Mouse (Mus musculus): Measurements from ENCODE around the gene Satb1. TPM values are rescaled to one million over a fixed set of nuclear protein-coding genes. Genes with fewer than 3 reads are reported as not detected.

Satb1 gene
- polyA plus RNA-seq, 2 experiments: 22.4 to 22.9 TPM

- H3K9me3 ChIP-seq (ENCODE audit: control insufficient read depth, low read length): no peaks in the 10 kb centered on the region
- TF ChIP-seq POLR2A (IDR thresholded peaks at IDR 0.05; ENCODE audit: borderline replicate concordance, extremely low read depth, insufficient read depth, insufficient read length): no peak
- 59% methylated on average over 6 of the region's 6 CpGs for WGBS
Measured at GRCm38 (mm10) chr17:51840596-51840995, 7.5 kb upstream of the Satb1 start.

GRCm38 (mm10) chr17:51839484-51839883, 6.4 kb upstream of the Satb1 start:
- Histone ChIP-seq H3K4me3 (replicated peaks; ENCODE audit: low read length) (no peak overlapping the region), H3K4me1 (ENCODE audit: control insufficient read depth, insufficient read depth, low read length) (no peaks in the 10 kb centered on the region), H3K9me3 (ENCODE audit: control insufficient read depth, low read length) (no peaks in the 10 kb centered on the region), H3K9ac (ENCODE audit: low read depth, low read length, severe bottlenecking) (no peak overlapping the region), H3K4me2 (replicated peaks; ENCODE audit: low read depth, low read length, severe bottlenecking) (no peak overlapping the region), H3K27me3 (ENCODE audit: control insufficient read depth, insufficient read depth, low read length) (peaks cover 12% of the 10 kb centered on the region; the same call in 1 of the 2 replicates), H3K27ac (replicated peaks; ENCODE audit: low read depth, low read length) (no peak overlapping the region), H3K36me3 (ENCODE audit: control insufficient read depth, insufficient read depth, low read length) (no peaks in the 10 kb centered on the region)
- WGBS: 86% methylated on average over 5 of the region's 5 CpGs
- no peak for ATAC-seq (ENCODE audit: low FRiP score, low read depth)
- TF ChIP-seq POLR2A (IDR thresholded peaks at IDR 0.05; ENCODE audit: borderline replicate concordance, extremely low read depth, insufficient read depth, insufficient read length): no peak
- no peak for DNase-seq (ENCODE audit: low spot score)

More at GRCm38 (mm10) chr17:51840596-51840995, 7.5 kb upstream of the Satb1 start:
- Histone ChIP-seq H3K4me1 (ENCODE audit: control insufficient read depth, insufficient read depth, low read length) (no peaks in the 10 kb centered on the region), H3K4me2 (replicated peaks; ENCODE audit: low read depth, low read length, severe bottlenecking) (no peak overlapping the region), H3K9ac (ENCODE audit: low read depth, low read length, severe bottlenecking) (no peak overlapping the region), H3K4me3 (replicated peaks; ENCODE audit: low read length) (no peak overlapping the region), H3K27ac (replicated peaks; ENCODE audit: low read depth, low read length) (no peak overlapping the region), H3K36me3 (ENCODE audit: control insufficient read depth, insufficient read depth, low read length) (no peaks in the 10 kb centered on the region), H3K27me3 (ENCODE audit: control insufficient read depth, insufficient read depth, low read length) (0 out of 2 replicates have a peak, but pooled peaks cover under 1% of the 10 kb centered on the region)
- DNase-seq (ENCODE audit: low spot score) (no peak), ATAC-seq (ENCODE audit: low FRiP score, low read depth) (no peak)

- no peak for TF ChIP-seq POLR2A (IDR thresholded peaks at IDR 0.05; ENCODE audit: borderline replicate concordance, extremely low read depth, insufficient read depth, insufficient read length)
- H3K4me3 ChIP-seq (replicated peaks; ENCODE audit: low read length): no peak overlapping the region
- no peak overlapping the region for H3K4me2 ChIP-seq (replicated peaks; ENCODE audit: low read depth, low read length, severe bottlenecking)
- no peak overlapping the region for H3K9ac ChIP-seq (ENCODE audit: low read depth, low read length, severe bottlenecking)
- H3K36me3 ChIP-seq (ENCODE audit: control insufficient read depth, insufficient read depth, low read length): no peaks in the 10 kb centered on the region
- peaks cover 33% of the 10 kb centered on the region for H3K27me3 ChIP-seq (ENCODE audit: control insufficient read depth, insufficient read depth, low read length)
- WGBS: 21% methylated on average over 1 of the region's 1 CpGs
- DNase-seq (ENCODE audit: low spot score): no peak
- ATAC-seq (ENCODE audit: low FRiP score, low read depth): no peak
- no peak overlapping the region for H3K27ac ChIP-seq (replicated peaks; ENCODE audit: low read depth, low read length)
- peaks cover 4% of the 10 kb centered on the region; the same call in 1 of the 2 replicates for H3K4me1 ChIP-seq (ENCODE audit: control insufficient read depth, insufficient read depth, low read length)
- no peaks in the 10 kb centered on the region for H3K9me3 ChIP-seq (ENCODE audit: control insufficient read depth, low read length)
Measured at GRCm38 (mm10) chr17:51836901-51837300, 3.8 kb upstream of the Satb1 start.

GRCm38 (mm10) chr17:51836243-51836642, 3.2 kb upstream of the Satb1 start:
- Histone ChIP-seq H3K27me3 (ENCODE audit: control insufficient read depth, insufficient read depth, low read length) (peaks cover 39% of the 10 kb centered on the region), H3K36me3 (ENCODE audit: control insufficient read depth, insufficient read depth, low read length) (no peaks in the 10 kb centered on the region), H3K4me3 (replicated peaks; ENCODE audit: low read length) (no peak overlapping the region), H3K4me2 (replicated peaks; ENCODE audit: low read depth, low read length, severe bottlenecking) (no peak overlapping the region), H3K9ac (ENCODE audit: low read depth, low read length, severe bottlenecking) (no peak overlapping the region), H3K27ac (replicated peaks; ENCODE audit: low read depth, low read length) (no peak overlapping the region), H3K4me1 (ENCODE audit: control insufficient read depth, insufficient read depth, low read length) (peaks cover 4% of the 10 kb centered on the region; the same call in 1 of the 2 replicates), H3K9me3 (ENCODE audit: control insufficient read depth, low read length) (no peaks in the 10 kb centered on the region)
- WGBS: 91% methylated on average over 5 of the region's 5 CpGs
- no peak for ATAC-seq (ENCODE audit: low FRiP score, low read depth)
- TF ChIP-seq POLR2A (IDR thresholded peaks at IDR 0.05; ENCODE audit: borderline replicate concordance, extremely low read depth, insufficient read depth, insufficient read length): no peak
- no peak for DNase-seq (ENCODE audit: low spot score)

- no peaks in the 10 kb centered on the region for H3K9me3 ChIP-seq (ENCODE audit: control insufficient read depth, low read length)
- DNase-seq (ENCODE audit: low spot score) (no peak), ATAC-seq (ENCODE audit: low FRiP score, low read depth) (no peak)
- peak overlapping the region; percentile 67 for H3K4me3 ChIP-seq (replicated peaks; ENCODE audit: low read length)
- H3K27ac ChIP-seq (replicated peaks; ENCODE audit: low read depth, low read length): no peak overlapping the region
- H3K4me2 ChIP-seq (replicated peaks; ENCODE audit: low read depth, low read length, severe bottlenecking): peak overlapping the region; percentile 86
- no peak overlapping the region for H3K9ac ChIP-seq (ENCODE audit: low read depth, low read length, severe bottlenecking)
- peaks cover 4% of the 10 kb centered on the region; the same call in 1 of the 2 replicates for H3K4me1 ChIP-seq (ENCODE audit: control insufficient read depth, insufficient read depth, low read length)
- H3K27me3 ChIP-seq (ENCODE audit: control insufficient read depth, insufficient read depth, low read length): peaks cover 45% of the 10 kb centered on the region
- H3K36me3 ChIP-seq (ENCODE audit: control insufficient read depth, insufficient read depth, low read length): no peaks in the 10 kb centered on the region
- no peak for TF ChIP-seq POLR2A (IDR thresholded peaks at IDR 0.05; ENCODE audit: borderline replicate concordance, extremely low read depth, insufficient read depth, insufficient read length)
- WGBS: 2% methylated on average over 16 of the region's 16 CpGs
Measured at GRCm38 (mm10) chr17:51833578-51834361, 680 bp upstream of the Satb1 start.
